Mouse (Mus musculus) stomach, postnatal 0 days (tissue): Measurements from ENCODE around the gene Gm10134. TPM values are rescaled to one million over a fixed set of nuclear protein-coding genes. Genes with fewer than 3 reads are reported as not detected.

ENCODE experiments used
- ATAC-seq: fragments of 200-750 bp; cut with Nextera tagmentation; 2 replicates; pipeline ENCODE4 v1.8.0; 2017; ENCODE audit not compliant: low FRiP score, low TSS enrichment
- DNase-seq: peaks from one replicate; pipeline ENCODE4 v3.0.0-alpha.2; 2016; ENCODE audit warnings: low spot score
- H3K27ac ChIP-seq: fragments of 300-500 bp; sonication (generic); replicated peaks from 2 replicates; pipeline ENCODE4 v1.5.1; 2014; ENCODE audit warnings: mild to moderate bottlenecking, control low read depth
- H3K27me3 ChIP-seq: fragments of 300-500 bp; sonication (generic); 2 replicates; pipeline ENCODE4 v1.6.1; 2014; ENCODE audit warnings: low read length; ENCODE audit not compliant: control insufficient read depth, insufficient read depth
- H3K36me3 ChIP-seq: fragments of 300-500 bp; sonication (generic); 2 replicates; pipeline ENCODE4 v1.6.1; 2014; ENCODE audit warnings: low read length, mixed read lengths; ENCODE audit not compliant: control insufficient read depth, insufficient read depth
- H3K4me1 ChIP-seq: fragments of 300-500 bp; sonication (generic); replicated peaks from 2 replicates; pipeline ENCODE4 v1.6.1; 2014; ENCODE audit warnings: antibody characterized with exemption; ENCODE audit not compliant: control insufficient read depth, insufficient read depth
- H3K4me2 ChIP-seq: fragments of 300-500 bp; sonication (generic); replicated peaks from 2 replicates; pipeline ENCODE4 v1.6.1; 2014; ENCODE audit warnings: low read depth, mild to moderate bottlenecking, control low read depth, moderate library complexity
- H3K4me3 ChIP-seq: fragments of 300-500 bp; sonication (generic); 2 replicates; pipeline ENCODE4 v1.5.1; 2014; ENCODE audit warnings: low read depth, low read length, control low read depth
- H3K9ac ChIP-seq: fragments of 300-500 bp; sonication (generic); 2 replicates; pipeline ENCODE4 v1.6.1; 2014; ENCODE audit warnings: mild to moderate bottlenecking, low read length, control low read depth, mixed read lengths
- H3K9me3 ChIP-seq: fragments of 300-500 bp; sonication (generic); 2 replicates; pipeline ENCODE4 v1.6.1; 2016; ENCODE audit warnings: low read length; ENCODE audit not compliant: control insufficient read depth
- CTCF ChIP-seq: IDR thresholded peaks from 2 replicates; pipeline ENCODE4 v1.5.1; 2016; ENCODE audit warnings: antibody characterized with exemption, low read depth, mild to moderate bottlenecking, moderate library complexity
- EP300 ChIP-seq: optimal IDR thresholded peaks from 2 replicates; pipeline ENCODE3; 2016; ENCODE audit warnings: antibody characterized with exemption
- WGBS: fragments of 180-500 bp; shearing (Covaris S2); extraction: QIAGEN DNeasy Blood & Tissue Kit; methylation state at CpG from one replicate; pipeline ENCODE4 v1.1.7; 2014; 5-methylcytosine and 5-hydroxymethylcytosine counted together
- polyA plus RNA-seq: library from polyadenylated mRNA; unstranded; fragments of >200 nt; fragmentation: Nextera tagmentation; extraction: Ambion mirVana; gene quantifications from 2 replicates; pipeline ENCODE4 v1.2.1, GENCODE M21; 2015

Gene Gm10134
- 5.5 and 6.2 TPM in 2 replicates for polyA plus RNA-seq

DNA sequence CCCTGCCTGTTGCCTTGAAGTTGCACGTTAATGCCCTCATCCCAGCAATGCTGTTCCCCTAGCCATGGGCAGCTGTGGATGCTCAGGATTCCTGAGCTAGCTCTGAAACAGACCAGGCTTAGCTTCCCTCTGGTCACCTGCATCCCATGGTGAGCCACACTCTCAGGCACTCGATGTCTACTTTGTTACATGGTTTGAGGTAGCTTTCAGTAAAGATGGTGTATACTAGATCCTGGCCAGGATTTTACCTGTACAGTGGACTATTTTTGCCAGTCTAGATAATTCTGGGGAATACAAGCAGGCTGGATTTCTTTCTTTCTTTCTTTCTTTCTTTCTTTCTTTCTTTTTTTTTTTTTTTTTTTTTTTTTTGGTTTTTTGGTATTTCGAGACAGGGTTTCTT is at the start of gene Gm10134:
TSS of gene Gm10134 (plus strand) at position 301 of the 400 bp plus-strand sequence.
- Histone ChIP-seq H3K9ac (no peak within 1 kb of the TSS), H3K27me3 (no peaks in the 10 kb centered on the region), H3K4me3 (no peak within 1 kb of the TSS), H3K27ac (no peak within 1 kb of the TSS), H3K9me3 (no peaks in the 10 kb centered on the region), H3K4me2 (no peak within 1 kb of the TSS), H3K36me3 (0 out of 2 replicates have a peak, but pooled peaks cover 2% of the 10 kb centered on the region), H3K4me1 (no peaks in the 10 kb centered on the region)
- TF ChIP-seq EP300 (no peak), CTCF (no peak)
- WGBS, result 69% methylated on average over 3 of the region's 3 CpGs
- ATAC-seq (no peak), DNase-seq (no peak)

DNA sequence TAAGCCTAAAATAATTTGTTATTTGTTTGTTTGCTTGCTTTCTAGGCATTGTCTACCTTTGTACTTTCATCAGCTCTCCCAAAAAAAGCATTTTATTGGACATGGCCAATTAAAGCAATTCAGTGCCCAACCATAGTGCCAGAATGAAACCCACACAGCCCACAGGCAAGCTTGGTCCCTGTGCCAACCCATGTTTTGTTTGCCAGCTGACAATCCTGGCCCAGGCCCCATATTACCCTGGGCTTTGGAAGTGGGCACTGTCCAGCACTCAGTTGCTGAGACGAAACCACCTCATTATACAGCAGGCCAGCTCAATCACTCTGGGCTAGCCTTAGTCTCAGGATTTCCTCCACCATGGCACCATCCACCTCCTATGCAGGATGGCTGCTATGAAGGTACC is 49.3 kb upstream of the Gm10134 start:
- no peak for DNase-seq
- Histone ChIP-seq H3K36me3 (no peaks in the 10 kb centered on the region), H3K9ac (no peak overlapping the region), H3K27ac (no peak overlapping the region), H3K4me3 (no peak overlapping the region), H3K27me3 (no peaks in the 10 kb centered on the region), H3K9me3 (no peaks in the 10 kb centered on the region), H3K4me1 (no peaks in the 10 kb centered on the region), H3K4me2 (no peak overlapping the region)
- no peak for ATAC-seq
- no peak for TF ChIP-seq CTCF
- TF ChIP-seq EP300, result no peak
- 81% methylated on average over 1 of the region's 1 CpGs for WGBS

GRCm38 (mm10) chr2:28463919-28464318 is 42.0 kb upstream of the Gm10134 start:
- Histone ChIP-seq H3K9ac (no peak overlapping the region), H3K36me3 (no peaks in the 10 kb centered on the region), H3K27ac (no peak overlapping the region), H3K4me2 (no peak overlapping the region), H3K4me1 (peaks cover 3% of the 10 kb centered on the region; the same call in 1 of the 2 replicates), H3K9me3 (no peaks in the 10 kb centered on the region), H3K4me3 (no peak overlapping the region), H3K27me3 (no peaks in the 10 kb centered on the region)
- 61% methylated on average over 3 of the region's 3 CpGs for WGBS
- no peak for ATAC-seq
- TF ChIP-seq EP300, result no peak
- peak; percentile 70 for TF ChIP-seq CTCF
- peak; percentile 38 for DNase-seq

- H3K9me3 ChIP-seq, result no peaks in the 10 kb centered on the region
- no peak overlapping the region for H3K4me2 ChIP-seq
- ATAC-seq (no peak), DNase-seq (no peak)
- H3K4me1 ChIP-seq, result peaks cover 3% of the 10 kb centered on the region; the same call in 1 of the 2 replicates
- no peak for TF ChIP-seq EP300
- WGBS, result 73% methylated on average over 9 of the region's 9 CpGs
- no peak overlapping the region for H3K9ac ChIP-seq
- no peak overlapping the region for H3K27ac ChIP-seq
- H3K36me3 ChIP-seq, result peaks cover 6% of the 10 kb centered on the region; the same call in 1 of the 2 replicates
- no peaks in the 10 kb centered on the region for H3K27me3 ChIP-seq
- no peak overlapping the region for H3K4me3 ChIP-seq
Observed at GRCm38 (mm10) chr2:28464919-28465318, 41.0 kb upstream of the Gm10134 start.

DNA sequence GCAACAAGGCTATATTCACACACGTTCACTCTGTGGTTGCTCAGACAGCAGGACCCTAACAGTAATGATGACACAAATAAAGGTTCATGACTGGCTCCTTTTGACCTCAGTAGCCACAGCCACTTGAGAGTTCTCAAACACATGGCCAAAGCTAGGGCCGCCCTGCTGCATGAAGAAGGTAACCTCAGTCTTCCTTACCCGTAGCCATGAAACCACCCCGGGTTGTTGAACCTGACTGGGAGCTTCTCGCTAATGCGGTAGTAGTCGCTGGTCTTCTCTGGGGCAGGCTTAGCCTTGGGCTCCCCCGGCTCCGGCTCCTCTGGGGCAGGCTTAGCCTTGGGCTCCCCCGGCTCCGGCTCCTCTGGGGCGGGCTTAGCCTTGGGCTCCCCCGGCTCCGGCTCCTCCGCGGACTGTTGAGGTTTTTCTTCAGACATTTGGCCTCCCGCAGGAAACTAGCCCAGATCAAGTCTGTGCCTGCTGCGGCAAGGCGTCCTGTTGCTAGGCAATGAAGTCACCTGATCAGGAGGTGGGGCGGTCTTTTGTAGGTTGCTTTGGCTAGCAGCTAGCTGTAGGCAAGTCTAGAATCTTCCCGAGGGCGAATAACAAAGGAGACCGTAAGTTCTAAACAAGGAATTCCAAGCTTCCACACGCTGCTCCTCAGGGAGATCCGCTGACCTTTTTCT is 39.9 kb upstream of the Gm10134 start, which contains the start of gene 1700007K13Rik:
TSS of gene 1700007K13Rik (minus strand) at position 497 of the 683 bp plus-strand sequence.
- Histone ChIP-seq H3K9ac (peak within 1 kb of the TSS; percentile 47), H3K4me2 (peak within 1 kb of the TSS; percentile 56), H3K36me3 (peaks cover 7% of the 10 kb centered on the region; the same call in 1 of the 2 replicates), H3K4me3 (peak within 1 kb of the TSS; percentile 31), H3K27ac (no peak within 1 kb of the TSS), H3K9me3 (no peaks in the 10 kb centered on the region), H3K27me3 (no peaks in the 10 kb centered on the region), H3K4me1 (peaks cover 3% of the 10 kb centered on the region; the same call in 1 of the 2 replicates)
- DNase-seq, result peak; percentile 84
- ATAC-seq, result peak; percentile 78
- TF ChIP-seq EP300, result no peak
- no peak for TF ChIP-seq CTCF
- 6% methylated on average over 25 of the region's 25 CpGs for WGBS
